Mouse (Mus musculus) myocyte (in vitro differentiated cells): ENCODE results near the gene Rpl29.

Experiments
- E2F4 ChIP-seq: IDR thresholded peaks from one replicate; pipeline ENCODE4 v1.6.1; 2011; ENCODE audit warnings: mild to moderate bottlenecking, control low read depth, moderate library complexity; ENCODE audit not compliant: insufficient read depth
- MYOD1 ChIP-seq, 3 experiments: IDR thresholded peaks; one replicate each; pipeline ENCODE4 v1.6.1; 2011; ENCODE audit warnings: control low read depth in 2 of 3, low read depth in 2 of 3, mild to moderate bottlenecking in 2 of 3, moderate library complexity in 1 of 3; ENCODE audit not compliant: insufficient read length in 2 of 3, control insufficient read depth in 1 of 3
- POLR2A ChIP-seq: IDR thresholded peaks from one replicate; pipeline ENCODE4 v1.6.1; 2011; ENCODE audit warnings: low read depth, mild to moderate bottlenecking, control low read depth, moderate library complexity; ENCODE audit not compliant: insufficient read length
- SRF ChIP-seq: IDR thresholded peaks from one replicate; pipeline ENCODE4 v1.6.1; 2011; ENCODE audit warnings: low read depth; ENCODE audit not compliant: control insufficient read depth, insufficient read length

GRCm38 (mm10) chr9:106480541-106480940 is 51.3 kb downstream of the Rpl29 start:
- TF ChIP-seq E2F4 (no peak), POLR2A (no peak), SRF (no peak), MYOD1 (IDR thresholded peaks at IDR 0.05; ENCODE audit: control insufficient read depth in 1 of 3, insufficient read length in 2 of 3, low read depth in 2 of 3) (no peak)
